Mouse (Mus musculus) small intestine, adult 2 months (tissue): Measurements from ENCODE around the gene Uvrag.

ENCODE experiments used
- CTCF ChIP-seq: fragments of 200-500 bp; IDR thresholded peaks from 2 replicates; pipeline ENCODE4 v1.5.1; 2012; ENCODE audit warnings: low read depth, mild to moderate bottlenecking, control low read depth, inconsistent platforms, low read length, moderate library complexity, mixed read lengths; ENCODE audit not compliant: insufficient replicate concordance, insufficient read length; ENCODE audit errors: extremely low read depth
- POLR2A ChIP-seq: fragments of 200-500 bp; IDR thresholded peaks from 2 replicates; pipeline ENCODE4 v1.6.1; 2012; ENCODE audit warnings: low read depth, mild to moderate bottlenecking, control low read depth, inconsistent platforms, low read length, moderate library complexity

GRCm38 (mm10) chr7:99120082-99120481 lies 20.9 kb downstream of the Uvrag start:
- no peak for TF ChIP-seq CTCF
- TF ChIP-seq POLR2A: no peak
